Mouse (Mus musculus) brain, embryonic 14.5 days (tissue): ENCODE measurements around the gene Sgms1.

ENCODE experiments used
- CTCF ChIP-seq: fragments of 200-500 bp; IDR thresholded peaks from 2 replicates; pipeline ENCODE4 v1.5.1; 2012; ENCODE audit warnings: inconsistent platforms, mild to moderate bottlenecking, moderate library complexity, borderline replicate concordance; ENCODE audit not compliant: insufficient read depth, insufficient read length; ENCODE audit errors: extremely low read depth
- POLR2A ChIP-seq: fragments of 200-500 bp; IDR thresholded peaks from 2 replicates; pipeline ENCODE4 v1.6.1; 2012; ENCODE audit warnings: mild to moderate bottlenecking, inconsistent platforms, borderline replicate concordance; ENCODE audit not compliant: poor library complexity, insufficient read depth, insufficient read length, severe bottlenecking; ENCODE audit errors: extremely low read depth

DNA sequence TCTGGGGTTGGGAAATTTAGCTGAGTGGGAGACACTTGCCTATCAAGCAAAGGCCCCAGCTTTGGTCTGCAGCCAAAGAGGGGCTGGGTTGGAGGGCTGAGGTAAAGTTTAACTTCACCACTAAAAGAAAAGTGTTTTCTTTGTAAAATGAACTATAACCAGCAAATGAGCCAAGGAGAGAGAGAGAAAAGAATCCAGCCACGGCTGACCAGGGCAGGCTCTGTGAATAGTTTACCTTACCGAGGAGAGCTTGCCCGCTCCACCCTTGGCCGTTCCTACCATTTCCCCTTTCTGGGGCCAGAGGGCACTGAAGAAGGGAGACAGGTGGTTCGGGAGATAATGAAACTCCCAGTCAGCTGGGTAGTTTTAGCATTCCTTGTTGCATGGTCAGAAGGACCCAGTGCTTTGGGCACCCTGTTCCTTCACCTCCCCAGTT lies 209.5 kb downstream of the Sgms1 start:
- TF ChIP-seq CTCF (no peak), POLR2A (no peak)
